Mouse (Mus musculus): ENCODE results near the gene Fuca1. TPM values are rescaled to one million over a fixed set of nuclear protein-coding genes. Genes with fewer than 3 reads are reported as not detected.

The Fuca1 gene
- polyA plus RNA-seq, 1 experiment: 43.5 TPM

DNA sequence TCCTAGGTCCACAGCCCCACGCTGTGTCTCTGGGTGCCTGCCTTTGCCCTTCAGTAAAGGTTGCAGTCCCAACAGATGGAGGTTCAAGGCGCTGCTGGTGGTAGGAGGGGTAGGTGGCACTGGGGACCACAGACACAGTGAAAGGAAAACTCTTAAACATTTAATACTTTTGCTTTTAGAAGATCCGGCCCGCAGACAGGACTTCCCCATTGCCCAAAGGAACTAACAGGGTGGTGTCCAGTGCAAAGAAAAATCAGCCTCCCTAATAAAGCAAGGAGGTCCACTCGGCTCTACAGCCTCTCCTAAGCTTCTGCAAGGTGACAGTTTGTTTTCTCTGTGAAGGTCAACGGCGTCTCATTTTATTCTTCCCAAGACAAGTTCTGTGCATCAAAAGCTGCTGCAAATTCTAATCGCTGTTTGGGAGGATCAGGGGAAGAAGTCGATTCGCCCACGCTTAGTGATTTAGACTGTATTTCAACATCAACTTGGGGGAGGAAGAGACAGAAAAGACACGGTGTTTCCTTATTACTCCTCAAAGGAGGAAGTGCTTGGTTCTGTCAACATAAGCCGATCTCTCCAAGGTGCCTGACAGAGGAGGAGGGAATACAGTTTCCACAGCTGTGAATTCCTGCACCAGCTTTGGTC is 1.8 kb upstream of the Fuca1 start:
- Histone ChIP-seq H3K36me3 (ENCODE audit: control insufficient read depth, insufficient read depth, low read length) (no peaks in the 10 kb centered on the region; the same call in 1 of the 2 replicates), H3K4me3 (ENCODE audit: control insufficient read depth, insufficient read depth, low read length) (no peak overlapping the region), H3K4me1 (replicated peaks; ENCODE audit: control insufficient read depth, insufficient read depth, low read length) (peaks cover 8% of the 10 kb centered on the region), H3K27ac (ENCODE audit: control insufficient read depth, insufficient read depth, low read length) (no peak overlapping the region), H3K27me3 (ENCODE audit: control insufficient read depth, insufficient read depth, low read length) (no peaks in the 10 kb centered on the region)
- no peak for DNase-seq
- no peak for TF ChIP-seq CTCF (IDR thresholded peaks at IDR 0.05; ENCODE audit: borderline replicate concordance, control insufficient read depth, extremely low read depth, insufficient read depth, low read length, poor library complexity)
- no peak for TF ChIP-seq POLR2A (IDR thresholded peaks at IDR 0.05; ENCODE audit: control insufficient read depth, extremely low read depth, insufficient read depth, low read length, poor library complexity)
- 27% methylated on average over 13 of the region's 13 CpGs for WGBS

DNA sequence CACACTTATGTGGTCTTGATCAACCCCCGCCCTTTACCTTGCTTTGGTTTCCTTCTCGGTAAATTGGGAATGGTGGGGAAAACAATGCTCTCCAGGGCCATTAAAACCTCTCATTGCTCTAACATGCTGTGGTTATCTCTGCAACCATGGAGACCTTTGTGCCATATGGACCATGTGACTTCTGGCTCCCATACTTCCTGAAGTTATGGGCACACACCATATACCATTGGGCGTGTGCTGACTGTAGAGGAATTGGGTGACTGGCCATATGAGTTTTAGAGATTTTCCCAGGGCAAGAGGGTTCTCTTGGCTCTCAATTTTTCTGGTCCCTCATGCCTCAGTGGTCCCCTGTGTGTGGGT is 1.3 kb upstream of the Fuca1 start:
- H3K27me3 ChIP-seq (ENCODE audit: control insufficient read depth, insufficient read depth, low read length): no peaks in the 10 kb centered on the region
- WGBS: 85% methylated on average over 3 of the region's 3 CpGs
- peaks cover 8% of the 10 kb centered on the region for H3K4me1 ChIP-seq (replicated peaks; ENCODE audit: control insufficient read depth, insufficient read depth, low read length)
- H3K27ac ChIP-seq (ENCODE audit: control insufficient read depth, insufficient read depth, low read length): no peak overlapping the region
- H3K36me3 ChIP-seq (ENCODE audit: control insufficient read depth, insufficient read depth, low read length): no peaks in the 10 kb centered on the region; the same call in 1 of the 2 replicates
- H3K4me3 ChIP-seq (ENCODE audit: control insufficient read depth, insufficient read depth, low read length): no peak overlapping the region
- DNase-seq: no peak
- no peak for TF ChIP-seq CTCF (IDR thresholded peaks at IDR 0.05; ENCODE audit: borderline replicate concordance, control insufficient read depth, extremely low read depth, insufficient read depth, low read length, poor library complexity)
- no peak for TF ChIP-seq POLR2A (IDR thresholded peaks at IDR 0.05; ENCODE audit: control insufficient read depth, extremely low read depth, insufficient read depth, low read length, poor library complexity)

DNA sequence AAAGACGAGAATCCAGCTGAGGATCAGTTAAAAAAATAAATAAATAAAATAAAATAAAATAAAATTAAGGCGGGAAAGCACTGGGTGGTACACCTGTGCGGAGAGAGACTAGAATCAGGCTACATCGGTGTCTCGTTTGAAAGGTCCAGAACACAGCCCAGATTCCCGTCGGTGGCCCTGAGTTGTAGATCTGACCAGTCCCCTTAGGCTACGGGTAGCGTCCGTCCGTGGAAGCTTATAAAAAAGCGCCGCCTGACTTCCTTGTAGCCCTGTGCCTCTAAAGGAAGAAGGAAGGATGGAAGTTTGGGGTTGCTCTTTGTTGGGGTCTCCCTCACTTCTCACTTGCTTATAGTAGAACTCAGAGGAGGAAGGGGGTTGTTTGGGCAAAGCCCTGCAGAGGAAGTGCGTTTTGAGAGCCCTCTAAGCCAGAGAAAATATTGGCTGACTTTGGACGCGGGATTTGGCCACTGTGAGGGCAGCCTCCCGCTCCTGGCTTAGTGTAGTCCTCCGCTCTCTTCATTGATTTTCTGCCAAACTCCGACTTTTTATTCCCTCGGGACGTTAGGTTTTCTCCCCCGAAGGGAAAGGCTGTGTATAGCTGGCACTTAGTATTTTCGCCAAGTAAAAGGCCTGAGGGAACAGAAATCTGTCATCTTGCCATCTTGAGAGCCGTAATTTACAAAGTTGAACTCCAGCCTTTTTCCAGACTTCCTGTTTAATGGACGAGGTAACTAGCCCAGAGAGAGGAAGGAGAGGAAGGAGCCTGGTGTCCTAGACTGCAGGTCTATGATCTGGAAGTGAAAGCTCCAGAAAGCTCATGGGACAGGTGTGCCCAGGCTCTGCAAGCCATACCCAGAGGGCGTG is 954 bp downstream of the Fuca1 start:
- Histone ChIP-seq H3K27me3 (ENCODE audit: control insufficient read depth, insufficient read depth, low read length) (no peaks in the 10 kb centered on the region), H3K36me3 (ENCODE audit: control insufficient read depth, insufficient read depth, low read length) (no peaks in the 10 kb centered on the region; the same call in 1 of the 2 replicates), H3K4me3 (ENCODE audit: control insufficient read depth, insufficient read depth, low read length) (peak overlapping the region; percentile 85), H3K4me1 (replicated peaks; ENCODE audit: control insufficient read depth, insufficient read depth, low read length) (peaks cover 8% of the 10 kb centered on the region), H3K27ac (ENCODE audit: control insufficient read depth, insufficient read depth, low read length) (peak overlapping the region; percentile 43; the same call in 1 of the 2 replicates)
- no peak for DNase-seq
- TF ChIP-seq CTCF (IDR thresholded peaks at IDR 0.05; ENCODE audit: borderline replicate concordance, control insufficient read depth, extremely low read depth, insufficient read depth, low read length, poor library complexity) (no peak), POLR2A (IDR thresholded peaks at IDR 0.05; ENCODE audit: control insufficient read depth, extremely low read depth, insufficient read depth, low read length, poor library complexity) (no peak)
- WGBS: 8% methylated on average over 26 of the region's 26 CpGs

DNA sequence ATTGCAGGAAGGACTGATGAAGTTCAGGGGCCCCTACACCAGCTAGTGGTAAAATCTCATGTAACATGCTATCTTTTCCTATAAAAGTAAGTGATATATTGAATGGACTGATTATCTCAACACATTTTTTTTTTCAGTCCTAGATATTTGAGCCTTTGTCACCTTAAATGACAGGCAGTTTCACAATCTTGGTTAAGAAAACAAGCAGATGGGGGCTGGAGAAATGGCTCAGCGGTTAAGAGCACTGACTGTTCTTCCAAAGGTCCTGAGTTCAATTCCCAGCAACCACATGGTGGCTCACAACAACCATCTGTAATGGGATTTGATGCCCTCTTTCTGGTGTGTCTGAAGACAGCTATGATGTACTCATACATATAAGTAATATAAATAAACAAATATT is 1.7 kb downstream of the Fuca1 start:
- peaks cover 8% of the 10 kb centered on the region for H3K4me1 ChIP-seq (replicated peaks; ENCODE audit: control insufficient read depth, insufficient read depth, low read length)

DNA sequence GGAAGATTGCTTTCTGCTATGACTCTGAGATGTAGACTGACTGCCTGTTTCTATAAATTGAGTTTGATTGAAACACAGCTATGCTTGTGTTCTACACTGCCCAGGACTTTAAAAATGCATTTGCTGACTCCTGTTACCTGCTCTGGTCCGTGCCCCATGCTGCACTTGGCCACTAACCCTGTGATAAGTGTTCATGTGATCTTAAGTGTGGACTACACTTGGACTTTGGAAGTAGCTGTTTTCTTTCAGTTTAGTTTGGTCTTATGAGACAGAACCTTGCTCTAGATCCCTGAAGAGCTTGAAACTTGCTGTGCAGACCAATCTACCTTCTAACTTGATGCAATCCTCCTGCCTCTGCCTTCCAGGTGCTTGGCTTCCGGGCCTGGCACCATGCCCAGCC is 3.9 kb downstream of the Fuca1 start:
- H3K36me3 ChIP-seq (ENCODE audit: control insufficient read depth, insufficient read depth, low read length): no peaks in the 10 kb centered on the region
- no peak overlapping the region for H3K4me3 ChIP-seq (ENCODE audit: control insufficient read depth, insufficient read depth, low read length)
- WGBS: 95% methylated on average over 2 of the region's 2 CpGs
- no peak for DNase-seq
- H3K27ac ChIP-seq (ENCODE audit: control insufficient read depth, insufficient read depth, low read length): no peak overlapping the region
- TF ChIP-seq CTCF (IDR thresholded peaks at IDR 0.05; ENCODE audit: borderline replicate concordance, control insufficient read depth, extremely low read depth, insufficient read depth, low read length, poor library complexity) (no peak), POLR2A (IDR thresholded peaks at IDR 0.05; ENCODE audit: control insufficient read depth, extremely low read depth, insufficient read depth, low read length, poor library complexity) (no peak)
- H3K27me3 ChIP-seq (ENCODE audit: control insufficient read depth, insufficient read depth, low read length): no peaks in the 10 kb centered on the region
- H3K4me1 ChIP-seq (replicated peaks; ENCODE audit: control insufficient read depth, insufficient read depth, low read length): peaks cover 8% of the 10 kb centered on the region

More for the DNA sequence above, 1.7 kb downstream of the Fuca1 start:
- 93% methylated on average over 1 of the region's 1 CpGs for WGBS
- DNase-seq: no peak
- no peaks in the 10 kb centered on the region for H3K27me3 ChIP-seq (ENCODE audit: control insufficient read depth, insufficient read depth, low read length)
- no peak overlapping the region for H3K4me3 ChIP-seq (ENCODE audit: control insufficient read depth, insufficient read depth, low read length)
- TF ChIP-seq POLR2A (IDR thresholded peaks at IDR 0.05; ENCODE audit: control insufficient read depth, extremely low read depth, insufficient read depth, low read length, poor library complexity) (no peak), CTCF (IDR thresholded peaks at IDR 0.05; ENCODE audit: borderline replicate concordance, control insufficient read depth, extremely low read depth, insufficient read depth, low read length, poor library complexity) (no peak)
- H3K27ac ChIP-seq (ENCODE audit: control insufficient read depth, insufficient read depth, low read length): no peak overlapping the region
- no peaks in the 10 kb centered on the region; the same call in 1 of the 2 replicates for H3K36me3 ChIP-seq (ENCODE audit: control insufficient read depth, insufficient read depth, low read length)

DNA sequence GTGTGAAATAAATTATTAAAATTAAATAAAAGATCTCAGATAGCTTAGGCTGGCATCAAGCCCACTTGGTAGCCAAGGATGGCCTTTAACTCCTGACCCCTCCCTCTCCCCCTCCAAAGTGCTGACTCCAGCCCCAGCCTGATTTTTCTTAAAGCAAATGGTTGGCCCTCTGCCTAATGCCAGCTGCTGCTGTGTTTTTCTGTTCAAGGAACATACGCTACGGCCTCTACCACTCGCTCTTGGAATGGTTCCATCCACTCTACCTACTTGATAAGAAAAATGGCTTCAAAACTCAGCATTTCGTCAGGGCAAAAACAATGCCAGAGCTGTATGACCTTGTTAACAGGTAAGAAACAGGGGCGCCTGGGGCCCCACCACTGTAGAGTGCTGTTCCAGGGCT is 4.8 kb downstream of the Fuca1 start:
- no peaks in the 10 kb centered on the region for H3K27me3 ChIP-seq (ENCODE audit: control insufficient read depth, insufficient read depth, low read length)
- no peak overlapping the region for H3K4me3 ChIP-seq (ENCODE audit: control insufficient read depth, insufficient read depth, low read length)
- H3K36me3 ChIP-seq (ENCODE audit: control insufficient read depth, insufficient read depth, low read length): no peaks in the 10 kb centered on the region
- H3K27ac ChIP-seq (ENCODE audit: control insufficient read depth, insufficient read depth, low read length): no peak overlapping the region
- TF ChIP-seq POLR2A (IDR thresholded peaks at IDR 0.05; ENCODE audit: control insufficient read depth, extremely low read depth, insufficient read depth, low read length, poor library complexity) (no peak), CTCF (IDR thresholded peaks at IDR 0.05; ENCODE audit: borderline replicate concordance, control insufficient read depth, extremely low read depth, insufficient read depth, low read length, poor library complexity) (no peak)
- peaks cover 8% of the 10 kb centered on the region for H3K4me1 ChIP-seq (replicated peaks; ENCODE audit: control insufficient read depth, insufficient read depth, low read length)
- 99% methylated on average over 5 of the region's 5 CpGs for WGBS
- no peak for DNase-seq
